Mouse (Mus musculus) thymus, adult 18-20 months (tissue): ENCODE results near the gene Lrrtm4.

Experiments
- DNase-seq, 2 experiments: peaks; one replicate each; pipeline ENCODE4 v3.0.0; 2022; ENCODE audit warnings: mixed read lengths in 2 of 2

Gene Lrrtm4

GRCm38 (mm10) chr6:80018765-80019164, at the start of gene Lrrtm4:
TSS of gene Lrrtm4 (plus strand) at chr6:80018877.
- DNase-seq: no peak

DNA sequence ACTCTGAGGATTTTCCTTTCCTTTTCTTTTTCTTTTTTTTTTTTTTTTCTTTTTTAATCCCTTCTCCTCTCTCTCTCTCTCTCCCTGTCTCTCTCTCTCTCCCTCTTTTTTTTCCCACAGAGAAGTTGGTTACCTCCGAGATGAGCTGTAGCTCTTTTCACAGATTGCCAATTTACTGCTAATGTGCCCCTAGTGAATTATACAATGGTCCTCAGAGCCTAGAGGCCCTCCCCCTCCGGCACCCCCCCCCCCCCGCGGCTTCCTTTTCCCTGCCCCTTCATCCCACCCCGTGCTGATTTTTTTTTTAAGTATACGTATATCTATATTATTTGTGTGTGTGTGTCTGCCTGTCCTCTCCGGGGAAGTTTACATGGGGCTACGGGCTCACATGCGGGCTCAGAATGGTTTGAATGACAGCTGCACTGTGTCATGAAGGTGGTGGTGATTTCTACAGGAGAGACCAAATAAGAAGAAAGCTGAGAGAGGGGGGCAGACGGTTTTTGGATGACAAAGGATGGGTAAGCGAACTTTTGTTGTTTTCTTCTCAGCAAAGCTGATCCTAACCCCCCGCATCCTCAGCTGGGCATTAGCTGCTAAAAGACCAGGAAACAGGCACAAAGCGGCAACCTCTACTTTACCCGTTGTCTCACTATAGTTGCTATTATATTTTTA, 648 bp downstream of the Lrrtm4 start:
- no peak for DNase-seq

GRCm38 (mm10) chr6:80019861-80020230, 1.2 kb downstream of the Lrrtm4 start:
- DNase-seq: no peak

- no peak for DNase-seq
These were observed 38.2 kb downstream of the Lrrtm4 start for GRCm38 (mm10) chr6:80056849-80057248.

GRCm38 (mm10) chr6:80078001-80078400, 59.3 kb downstream of the Lrrtm4 start:
- DNase-seq: no peak

GRCm38 (mm10) chr6:80079290-80079689, 60.6 kb downstream of the Lrrtm4 start:
- no peak for DNase-seq

DNA sequence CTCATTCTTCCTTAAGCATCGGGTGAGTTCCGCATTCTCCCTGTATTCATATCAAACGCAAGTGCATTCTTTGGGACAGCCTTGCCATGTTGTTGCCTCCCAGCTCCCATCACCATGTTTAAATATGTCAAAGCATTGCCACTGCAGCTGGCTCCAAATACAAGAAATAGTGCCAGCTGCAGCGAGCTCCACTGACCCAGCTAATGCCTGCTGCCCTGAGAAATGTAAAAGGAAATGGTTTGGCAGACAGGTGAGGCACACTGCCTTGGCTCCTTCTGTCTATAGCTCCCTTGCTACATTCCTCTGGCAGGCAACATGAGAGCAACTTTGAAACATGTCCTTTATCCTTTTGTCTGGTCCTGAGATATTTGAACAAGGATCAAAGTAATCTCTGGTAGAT, 76.2 kb downstream of the Lrrtm4 start:
- DNase-seq: no peak

GRCm38 (mm10) chr6:80105343-80105742, 86.7 kb downstream of the Lrrtm4 start:
- DNase-seq: no peak

GRCm38 (mm10) chr6:80105843-80106242, 87.2 kb downstream of the Lrrtm4 start:
- no peak for DNase-seq

DNA sequence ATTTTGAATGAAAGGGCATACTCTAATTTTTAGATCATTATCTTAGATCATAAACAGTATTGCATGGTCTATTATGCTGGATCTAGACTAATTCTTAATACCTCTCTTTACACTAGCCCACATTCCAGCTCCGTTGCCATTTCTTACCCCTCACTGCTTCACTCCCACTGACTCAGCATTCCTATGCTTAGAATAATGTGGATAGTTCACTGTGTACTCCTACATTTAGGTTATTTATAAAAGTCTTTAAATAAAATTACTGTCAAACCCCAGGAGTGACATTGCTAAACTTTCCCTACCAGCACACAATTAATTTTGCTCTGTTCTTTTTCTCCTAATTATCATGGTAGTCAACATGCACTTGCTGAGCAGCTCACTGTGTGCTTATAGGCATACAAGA, 107.7 kb downstream of the Lrrtm4 start:
- no peak for DNase-seq

GRCm38 (mm10) chr6:80162585-80162984, 143.9 kb downstream of the Lrrtm4 start:
- DNase-seq: no peak

DNA sequence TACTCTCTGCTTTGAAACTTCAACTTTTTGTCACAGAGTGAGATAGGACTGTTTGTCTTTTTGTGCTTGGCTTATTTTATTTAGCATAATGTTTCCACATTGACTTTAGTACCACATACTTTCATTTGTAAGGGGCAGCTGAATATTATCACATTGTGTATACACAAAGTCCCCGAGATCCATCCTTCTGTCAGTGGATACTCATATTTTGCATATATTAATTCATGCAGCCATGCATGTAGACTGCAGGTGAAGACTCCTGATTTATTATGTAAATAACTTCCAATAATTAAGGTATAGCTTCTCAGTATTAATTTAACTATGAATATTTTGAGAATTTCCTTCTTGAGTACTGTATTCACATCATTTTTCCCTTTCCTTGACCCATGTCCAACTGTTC, 163.2 kb downstream of the Lrrtm4 start:
- DNase-seq: no peak

GRCm38 (mm10) chr6:80182353-80182752, 163.7 kb downstream of the Lrrtm4 start:
- no peak for DNase-seq

DNA sequence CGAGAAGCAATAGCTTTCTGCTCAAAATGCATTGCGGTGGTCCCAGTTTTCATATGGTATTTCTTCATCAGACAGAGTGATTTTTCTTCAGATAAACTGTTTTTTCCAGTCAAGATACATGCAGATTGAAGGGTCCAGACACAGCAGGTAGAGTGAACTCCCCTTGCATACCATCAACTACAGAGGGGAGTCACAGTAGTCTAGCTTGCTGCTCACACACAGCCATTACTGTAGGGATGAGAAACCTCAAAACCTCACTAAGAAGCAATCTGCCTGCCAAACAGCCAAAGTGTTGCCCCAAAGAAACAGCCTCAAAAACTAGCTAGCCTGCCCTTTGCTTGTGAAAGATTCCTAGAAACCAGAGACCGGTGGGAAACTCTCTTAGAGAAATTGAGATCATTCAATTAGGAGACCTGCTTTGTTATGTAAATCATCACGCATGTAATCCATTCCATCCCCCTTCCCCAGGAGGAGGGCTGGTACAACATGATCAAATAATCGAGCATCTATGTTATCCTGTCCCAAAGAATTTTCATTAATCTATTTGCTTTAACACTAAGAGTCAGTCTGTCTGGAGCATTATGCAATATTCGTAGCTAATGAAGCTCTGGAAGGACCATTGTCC, 166.9 kb downstream of the Lrrtm4 start:
- DNase-seq: no peak

DNA sequence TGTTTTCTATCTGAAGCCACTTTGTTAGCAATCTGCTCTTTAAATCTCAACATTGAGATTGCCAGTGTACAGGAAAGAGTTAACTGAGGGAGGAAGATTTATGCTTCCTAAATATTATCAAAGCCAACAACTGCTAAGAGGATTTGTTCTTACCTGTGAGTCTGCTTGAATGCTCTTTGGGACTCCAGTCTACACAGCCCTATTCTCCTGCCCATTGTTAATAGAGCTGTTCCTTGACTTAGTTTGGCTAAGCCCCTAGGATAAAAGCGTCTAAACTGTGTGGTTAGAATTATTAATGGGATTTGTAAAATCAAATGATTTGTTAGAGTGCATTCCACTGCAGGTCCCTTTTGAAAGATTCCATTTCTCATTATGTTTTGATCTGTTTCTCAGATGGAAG, 168.1 kb downstream of the Lrrtm4 start:
- no peak for DNase-seq

GRCm38 (mm10) chr6:80209476-80209875, 190.8 kb downstream of the Lrrtm4 start:
- DNase-seq: no peak

- no peak for DNase-seq
These were observed 191.6 kb downstream of the Lrrtm4 start for GRCm38 (mm10) chr6:80210281-80210680.

- no peak for DNase-seq
These were observed 242.9 kb downstream of the Lrrtm4 start for GRCm38 (mm10) chr6:80261595-80261994.

DNA sequence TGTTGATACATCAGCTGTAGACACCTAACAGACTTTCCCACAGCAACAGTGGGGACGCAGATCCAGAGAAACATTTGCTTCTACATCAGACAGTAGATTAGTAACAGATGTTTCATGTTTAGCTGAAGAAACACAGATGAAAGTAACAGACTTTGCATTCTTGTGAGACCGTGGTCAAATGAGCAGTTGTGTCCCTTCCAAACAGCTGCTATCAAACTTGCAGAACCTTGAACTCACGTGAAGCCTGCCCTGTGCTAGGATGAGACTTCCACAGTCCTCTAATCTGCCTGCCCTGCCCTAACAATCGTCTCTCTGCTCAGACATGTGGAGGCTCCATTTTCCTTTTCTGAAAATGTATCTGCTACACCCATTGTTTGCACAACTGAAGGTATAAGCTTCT, 245.3 kb downstream of the Lrrtm4 start:
- DNase-seq: no peak

DNA sequence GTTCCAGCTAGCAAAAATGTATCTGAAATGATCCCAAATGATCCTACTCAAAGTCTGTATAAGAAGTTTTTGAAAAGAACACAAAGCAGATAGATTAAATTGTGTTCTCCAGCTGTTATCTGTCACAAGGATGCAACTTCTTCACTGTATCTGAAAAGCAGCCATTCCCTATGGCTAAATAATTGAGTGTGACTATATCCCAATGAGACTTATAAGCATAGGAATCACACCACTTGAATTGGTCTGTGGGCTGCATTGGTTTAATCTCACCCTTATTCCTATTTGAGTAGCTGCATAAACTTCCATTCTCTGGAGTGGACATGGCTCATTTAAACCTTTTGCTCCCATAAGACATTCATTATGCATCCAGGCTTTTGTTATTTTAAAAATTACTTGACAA, 245.9 kb downstream of the Lrrtm4 start:
- no peak for DNase-seq

- no peak for DNase-seq
These were observed 247.1 kb downstream of the Lrrtm4 start for GRCm38 (mm10) chr6:80265746-80266145.

GRCm38 (mm10) chr6:80286968-80287367, 268.3 kb downstream of the Lrrtm4 start:
- no peak for DNase-seq

GRCm38 (mm10) chr6:80301871-80302270, 283.2 kb downstream of the Lrrtm4 start:
- DNase-seq: no peak

DNA sequence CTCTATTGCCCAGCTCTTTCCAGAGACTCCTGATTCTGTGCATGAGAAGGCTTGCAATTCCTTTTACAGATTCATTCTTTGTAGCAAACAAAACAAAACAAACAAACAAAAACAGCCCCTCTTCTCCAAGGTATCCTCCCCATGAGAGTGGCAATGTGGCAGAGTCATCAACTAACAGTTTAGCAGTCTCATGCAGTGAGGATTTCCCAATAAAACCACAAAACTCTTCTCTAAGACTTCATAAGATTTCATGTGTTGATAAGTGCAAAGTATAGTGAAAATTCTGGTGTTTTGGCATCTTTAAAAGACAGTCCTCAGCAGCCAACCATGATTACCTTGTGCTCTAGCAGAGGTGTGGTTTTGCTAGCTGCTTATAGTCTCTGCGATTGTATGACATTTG, 284.9 kb downstream of the Lrrtm4 start:
- no peak for DNase-seq

DNA sequence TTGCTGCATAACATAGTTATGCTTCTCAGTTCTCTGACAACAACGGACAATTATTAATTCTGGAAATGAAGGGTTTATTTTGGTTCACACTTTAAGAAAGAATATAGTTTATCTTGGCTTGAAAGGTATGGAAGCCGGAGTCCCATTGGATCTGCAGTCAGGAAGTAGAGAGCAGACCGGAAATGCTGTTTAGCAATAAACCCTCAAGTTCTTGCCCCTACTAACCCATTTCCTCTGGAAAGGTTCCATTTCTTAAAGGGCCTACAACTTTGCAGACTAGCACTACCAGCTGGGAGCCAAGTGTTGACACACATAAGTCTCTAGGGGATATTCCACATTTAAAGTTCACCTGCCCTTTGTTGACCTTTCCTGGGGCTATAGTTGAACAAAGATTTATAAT, 309.7 kb downstream of the Lrrtm4 start:
- DNase-seq: no peak
